Comparison of ENCODE assay signal across 11 mouse cellular contexts in the genomic region with DNA sequence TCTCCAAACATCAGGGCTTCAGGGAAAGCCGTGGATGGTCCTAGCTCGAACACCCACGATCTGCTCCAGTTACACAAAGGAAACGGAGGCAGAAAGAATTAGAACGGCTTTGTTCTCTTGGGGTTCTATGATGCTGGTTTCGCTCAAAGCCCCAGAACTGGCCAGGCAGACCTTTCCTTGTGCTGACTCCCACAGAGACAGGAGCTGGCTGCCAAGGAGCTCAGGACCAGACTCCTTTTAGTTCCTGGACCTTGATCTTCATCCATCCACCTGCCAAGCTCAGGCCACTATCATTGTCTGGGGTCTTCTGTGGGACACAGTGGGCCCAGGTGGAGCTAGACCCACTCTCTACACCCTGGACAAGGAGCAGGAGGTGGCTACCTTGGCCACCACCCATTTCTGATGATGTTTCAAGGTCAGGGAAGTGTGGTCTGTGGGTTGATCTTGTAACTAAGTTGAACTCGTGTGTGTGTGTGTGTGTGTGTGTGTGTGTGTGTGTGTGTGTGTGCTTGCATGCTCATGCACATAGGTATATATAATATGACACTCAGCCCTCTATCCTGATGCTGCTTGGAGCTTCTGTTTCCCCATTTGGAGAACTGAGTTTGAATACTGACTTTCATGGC.
"Had no signal": no experiment of that assay in that cellular context is flagged by ENCODE, and none has a peak within 500 bp of the region (broad histone marks: within the 10 kb centered on the region; RNA-seq: fewer than 3 reads in every experiment).

No protein-coding gene starts in this region.

- DNase-seq: kidney, postnatal 14 days; lung, postnatal 14 days; thymus, postnatal 4 days had no signal

- ATAC-seq: liver, embryonic 12.5 days; midbrain, embryonic 13.5 days had no signal

- H3K4me1 ChIP-seq: kidney, embryonic 15.5 days; limb, embryonic 15.5 days; lung, embryonic 15.5 days; midbrain, embryonic 13.5 days; neural tube, embryonic 12.5 days had no signal

- H3K9ac ChIP-seq: kidney, embryonic 15.5 days; limb, embryonic 15.5 days; liver, embryonic 12.5 days; lung, embryonic 15.5 days; midbrain, embryonic 13.5 days; neural tube, embryonic 12.5 days had no signal

- H3K4me2 ChIP-seq: kidney, embryonic 15.5 days; limb, embryonic 15.5 days; liver, embryonic 12.5 days; lung, embryonic 15.5 days; midbrain, embryonic 13.5 days; neural tube, embryonic 12.5 days had no signal

- H3K9me3 ChIP-seq: kidney, embryonic 15.5 days; limb, embryonic 15.5 days; liver, embryonic 12.5 days; lung, embryonic 15.5 days; midbrain, embryonic 13.5 days; neural tube, embryonic 12.5 days had no signal

- H3K27me3 ChIP-seq: kidney, embryonic 15.5 days; limb, embryonic 15.5 days; liver, embryonic 12.5 days; lung, embryonic 15.5 days; midbrain, embryonic 13.5 days; neural tube, embryonic 12.5 days had no signal

- H3K36me3 ChIP-seq: kidney, embryonic 15.5 days; limb, embryonic 15.5 days; liver, embryonic 12.5 days; lung, embryonic 15.5 days; midbrain, embryonic 13.5 days; neural tube, embryonic 12.5 days had no signal

- H3K4me3 ChIP-seq: kidney, embryonic 15.5 days; limb, embryonic 15.5 days; liver, embryonic 12.5 days; lung, embryonic 15.5 days; midbrain, embryonic 13.5 days; myocyte; neural tube, embryonic 12.5 days had no signal

- H3K27ac ChIP-seq: kidney, embryonic 15.5 days; limb, embryonic 15.5 days; liver, embryonic 12.5 days; lung, embryonic 15.5 days; midbrain, embryonic 13.5 days; neural tube, embryonic 12.5 days; stomach, postnatal 0 days had no signal
